Mouse (Mus musculus) ovary, adult 18-20 months (tissue): Measurements from ENCODE around the gene Mrc2.
A peak's percentile ranks its signal among the peaks of the same experiment; 100 is the strongest.

ENCODE experiments used
- DNase-seq: peaks from one replicate; pipeline ENCODE4 v3.0.0; 2022; ENCODE audit warnings: low spot score, mixed read lengths

The Mrc2 gene

DNA sequence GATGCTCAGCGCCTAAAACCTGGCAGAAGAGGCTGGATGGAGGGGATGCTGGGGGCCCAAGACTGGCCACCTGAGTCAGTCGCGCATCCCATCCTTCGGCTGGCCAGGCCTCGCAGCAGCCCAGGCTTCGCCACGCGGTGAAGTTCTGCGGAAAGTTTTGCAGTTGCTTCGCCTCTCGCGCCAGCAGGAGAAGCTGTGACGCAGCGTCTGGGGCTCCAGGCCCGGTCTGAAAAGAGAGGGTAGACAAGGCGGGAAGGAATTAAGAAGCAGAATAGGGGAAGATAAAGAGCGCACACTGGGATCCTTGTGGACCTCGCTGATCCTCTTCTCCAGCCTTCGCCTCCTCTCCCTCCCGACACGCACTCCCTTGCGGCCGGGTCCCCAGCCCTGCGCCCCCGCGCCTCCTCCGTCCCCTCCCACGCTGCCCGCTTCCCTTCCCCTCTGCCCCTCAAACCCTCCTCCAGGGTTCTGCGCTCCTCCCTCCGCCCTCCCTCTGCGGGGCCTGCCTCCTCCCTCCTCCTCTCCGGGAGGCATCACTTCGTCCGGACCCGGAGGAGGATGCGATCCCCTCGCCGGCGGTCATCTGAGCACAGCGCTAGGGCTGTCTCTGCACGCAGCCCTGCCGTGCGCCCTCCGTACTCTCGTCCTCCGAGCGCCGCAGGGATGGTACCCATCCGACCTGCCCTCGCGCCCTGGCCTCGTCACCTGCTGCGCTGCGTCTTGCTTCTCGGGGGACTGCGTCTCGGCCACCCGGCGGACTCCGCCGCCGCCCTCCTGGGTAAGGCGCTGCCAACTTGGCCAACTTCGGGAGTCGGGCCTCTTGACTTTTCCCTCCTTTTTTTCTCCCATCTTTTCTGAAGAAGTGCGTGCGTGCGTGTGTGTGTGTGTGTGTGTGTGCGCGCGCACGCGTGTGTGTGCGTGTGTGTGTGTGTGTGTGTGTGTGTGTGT is at the start of gene Mrc2:
Mrc2 (plus strand) TSS at position 520 of the 948 bp plus-strand sequence.
- peak; percentile 74 for DNase-seq

DNA sequence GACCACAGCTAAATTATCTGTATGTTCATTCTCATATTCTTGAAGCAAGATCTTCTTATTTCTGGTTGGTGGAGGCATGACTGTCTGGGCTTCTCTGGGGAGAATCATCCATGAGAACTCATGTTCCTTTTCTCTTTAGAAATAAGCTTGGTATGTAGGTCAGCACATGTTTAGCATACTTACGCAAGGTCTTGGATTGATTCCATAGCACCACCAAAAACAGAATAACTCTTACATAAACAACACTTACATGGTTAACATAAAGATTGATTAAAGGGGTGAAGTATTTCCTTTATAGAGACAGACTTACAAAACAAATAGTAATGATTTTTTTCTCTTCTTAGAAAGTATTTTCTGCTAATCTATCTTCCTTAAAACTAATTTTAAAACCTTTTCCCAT is 46.1 kb upstream of the Mrc2 start:
- no peak for DNase-seq

DNA sequence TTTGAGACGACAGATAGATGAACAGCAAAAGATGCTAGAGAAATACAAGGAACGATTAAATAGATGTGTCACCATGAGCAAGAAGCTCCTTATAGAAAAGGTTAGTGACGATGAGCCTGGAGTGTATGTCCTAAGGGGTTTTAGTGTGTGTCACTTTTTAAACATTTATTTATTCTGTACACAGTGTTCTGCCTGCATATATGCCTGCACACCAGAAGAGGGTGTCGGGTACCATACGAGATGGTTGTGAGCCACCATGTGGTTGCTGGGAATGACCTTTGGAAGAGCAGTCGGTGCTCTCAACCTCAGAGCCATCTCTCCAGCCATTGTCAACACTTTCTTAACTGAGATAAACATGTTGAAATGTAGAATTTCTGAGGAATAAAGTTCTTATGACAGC is 45.7 kb upstream of the Mrc2 start:
- DNase-seq = no peak

DNA sequence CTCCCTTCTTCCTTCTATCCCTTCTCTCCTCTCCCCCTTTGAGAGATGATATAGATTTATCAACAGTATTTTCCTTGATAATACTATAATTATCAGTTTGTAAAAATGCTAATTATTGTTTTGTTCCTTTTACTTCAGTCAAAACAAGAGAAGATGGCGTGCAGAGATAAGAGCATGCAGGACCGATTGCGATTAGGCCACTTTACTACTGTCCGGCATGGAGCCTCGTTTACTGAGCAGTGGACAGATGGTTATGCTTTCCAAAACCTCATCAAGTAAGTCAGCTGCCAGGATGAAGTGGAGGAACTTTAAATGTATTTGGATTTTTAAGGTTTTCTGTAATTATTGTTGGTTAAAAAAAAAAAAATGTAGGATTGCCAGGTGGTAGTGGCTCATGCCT is 45.1 kb upstream of the Mrc2 start:
- DNase-seq = no peak

DNA sequence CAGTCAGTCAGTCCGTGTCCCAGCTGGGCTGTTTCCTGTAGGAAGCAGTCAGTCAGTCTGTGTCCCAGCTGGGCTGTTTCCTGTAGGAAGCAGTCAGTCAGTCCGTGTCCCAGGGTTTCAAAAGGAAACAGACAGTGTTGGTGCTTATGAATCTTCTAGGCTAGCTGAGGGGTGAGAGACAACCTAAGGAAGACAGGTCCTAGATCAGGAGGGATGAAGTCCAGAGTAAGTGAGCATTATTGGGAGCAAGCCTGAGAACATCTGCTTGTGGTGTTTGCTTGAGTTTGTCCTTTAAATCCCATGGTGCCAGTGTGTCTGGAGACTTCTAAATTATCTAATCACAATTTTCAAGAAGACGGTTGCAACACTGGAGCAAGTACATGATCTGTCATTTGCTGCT is 32.7 kb upstream of the Mrc2 start:
- no peak for DNase-seq

DNA sequence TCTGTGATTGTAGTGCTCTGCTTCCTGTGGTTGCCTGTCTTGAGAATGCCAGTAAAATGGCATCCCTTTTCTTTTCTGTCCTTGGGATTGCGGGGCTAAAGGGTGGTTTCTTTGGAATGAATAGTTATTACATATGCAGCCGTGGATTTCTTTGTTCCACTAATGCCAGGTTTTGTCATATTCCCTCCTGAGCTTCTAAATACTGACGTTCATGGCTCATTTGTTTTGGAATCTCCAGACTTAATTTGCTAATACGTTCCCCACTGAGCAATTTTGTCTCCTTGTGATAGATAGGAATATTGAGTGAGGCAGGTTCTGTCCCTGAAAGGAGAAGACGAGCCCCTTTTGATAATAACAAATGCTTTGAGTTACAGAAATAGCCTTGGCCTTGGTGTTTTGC is 31.3 kb upstream of the Mrc2 start:
- no peak for DNase-seq

DNA sequence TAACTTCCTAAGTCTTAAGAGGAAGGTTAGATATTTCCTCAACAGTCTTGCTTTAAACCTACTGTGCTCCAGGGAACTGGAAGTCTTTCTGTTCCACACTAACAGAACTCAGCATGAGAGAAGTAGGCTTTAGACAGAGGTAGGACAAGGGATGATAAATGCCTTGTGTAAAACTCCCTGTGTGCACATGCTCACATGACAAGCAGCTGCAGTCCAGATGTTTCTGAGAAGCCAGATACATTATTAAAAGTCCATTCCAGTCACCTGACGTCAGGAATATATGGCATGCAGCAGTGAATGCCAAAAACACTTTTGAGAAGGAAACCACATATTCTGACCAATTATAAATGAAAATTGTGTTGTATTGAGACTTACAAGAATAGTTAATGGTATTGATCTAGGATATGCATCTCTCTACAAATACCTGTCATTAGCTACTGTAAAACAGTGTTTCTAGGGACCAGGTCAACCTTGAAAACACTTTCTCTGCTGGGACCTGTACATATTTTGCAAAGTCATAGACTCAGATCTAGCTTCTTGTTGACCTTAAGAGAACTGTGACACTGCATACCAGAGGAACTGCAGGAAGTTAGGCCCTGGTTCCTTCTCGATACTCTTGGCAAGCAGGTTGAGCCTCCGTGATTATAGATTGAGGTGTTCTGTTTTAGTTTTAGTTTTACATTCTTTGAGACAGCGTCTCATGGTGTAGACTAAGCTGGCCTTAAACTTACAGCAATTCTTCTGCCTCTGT is 30.7 kb upstream of the Mrc2 start:
- DNase-seq = no peak

DNA sequence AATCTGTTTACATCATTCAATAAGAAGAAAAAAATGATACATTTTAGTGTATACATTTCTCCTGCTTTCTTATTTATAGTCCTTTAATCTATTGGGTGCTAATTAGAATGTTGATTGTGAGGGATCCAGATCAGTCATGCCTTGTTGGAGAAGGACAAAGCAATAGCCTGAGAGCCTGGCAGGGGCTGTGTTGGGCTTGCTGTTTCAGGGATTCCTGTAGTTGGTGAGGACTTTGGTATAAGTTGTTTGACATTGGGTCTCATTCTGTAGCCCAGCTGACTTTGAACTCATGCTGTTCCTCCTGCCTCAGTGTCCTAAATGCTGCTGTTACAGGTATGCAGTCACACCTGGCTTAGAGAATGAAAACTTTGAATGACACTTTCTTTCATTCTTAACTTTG is 27.9 kb upstream of the Mrc2 start:
- DNase-seq = no peak

DNA sequence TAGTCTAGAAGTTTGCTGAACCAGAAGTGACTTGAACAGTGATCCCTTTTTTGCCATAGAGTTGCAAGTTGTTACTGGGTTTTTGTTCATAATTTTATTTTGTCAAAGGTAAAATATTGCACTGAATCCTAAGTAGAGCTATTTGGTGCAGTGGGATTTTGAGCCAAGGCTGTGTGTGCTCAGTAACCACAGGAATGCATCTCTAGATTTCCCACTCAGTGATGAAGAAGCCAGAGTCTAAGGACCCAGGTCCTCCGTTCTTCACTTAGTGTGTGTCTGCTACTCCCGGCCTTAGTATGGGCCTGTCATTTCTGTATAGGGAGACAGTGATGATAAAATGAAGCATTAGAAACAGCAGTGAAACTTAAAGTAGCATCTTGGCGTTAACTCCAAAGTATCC is 27.5 kb upstream of the Mrc2 start:
- no peak for DNase-seq

DNA sequence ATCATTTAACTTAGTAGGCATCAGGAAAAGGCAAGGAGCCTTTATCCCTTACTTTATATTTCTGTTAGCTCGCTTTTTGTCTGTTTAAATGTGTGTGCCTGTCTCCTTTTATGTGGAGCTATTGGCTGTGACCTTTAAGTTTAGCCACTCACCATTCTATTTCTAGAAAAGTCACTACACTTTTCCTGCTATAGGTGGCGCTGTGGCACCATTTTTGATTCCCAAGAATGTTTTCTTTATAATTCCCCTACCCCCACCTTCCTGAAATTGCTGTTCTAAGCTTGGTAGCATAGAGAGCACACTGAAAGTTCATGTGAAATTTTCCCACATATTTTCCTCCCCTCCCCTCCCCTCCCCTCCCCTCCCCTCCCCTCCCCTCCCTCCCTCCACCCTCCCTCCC is 22.3 kb upstream of the Mrc2 start:
- DNase-seq = no peak

DNA sequence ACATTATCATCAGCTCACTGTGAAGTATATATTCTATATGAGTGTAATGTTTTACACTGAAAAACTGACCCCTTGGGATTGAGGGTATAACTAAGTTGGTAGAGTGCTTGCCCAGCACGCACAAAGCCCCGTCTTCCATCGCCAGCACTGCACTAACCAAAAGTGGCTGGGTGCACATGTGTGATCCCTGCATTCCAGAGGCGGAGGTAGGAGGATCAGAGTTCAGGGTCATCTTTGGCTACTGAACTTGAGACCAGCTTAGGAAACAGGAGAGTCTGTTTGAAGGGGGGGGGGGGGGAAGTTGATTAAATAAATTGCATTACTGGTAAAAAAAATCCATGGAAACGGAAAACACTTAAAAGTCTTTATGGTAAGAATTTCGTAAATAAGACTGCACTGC is 12.0 kb upstream of the Mrc2 start:
- DNase-seq = no peak

DNA sequence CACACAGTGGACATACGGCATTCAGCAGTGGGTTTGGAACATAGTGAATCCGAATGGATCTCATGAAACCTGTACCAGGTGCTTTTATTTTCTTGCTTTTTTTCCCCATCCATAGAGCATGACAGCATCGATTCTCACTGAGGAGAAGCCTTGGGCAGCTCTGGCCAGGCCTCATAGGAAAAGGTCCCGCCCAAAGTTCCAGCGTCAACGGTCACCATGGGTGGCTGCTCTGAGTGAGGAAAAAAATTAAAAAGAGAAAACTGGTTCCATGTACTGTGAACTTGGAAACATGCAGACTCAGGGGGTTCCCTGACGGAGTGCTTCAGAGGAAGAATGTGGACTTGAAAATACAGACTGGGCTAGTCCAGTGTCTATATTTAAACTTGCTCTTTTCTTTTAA is 11.2 kb upstream of the Mrc2 start:
- no peak for DNase-seq

DNA sequence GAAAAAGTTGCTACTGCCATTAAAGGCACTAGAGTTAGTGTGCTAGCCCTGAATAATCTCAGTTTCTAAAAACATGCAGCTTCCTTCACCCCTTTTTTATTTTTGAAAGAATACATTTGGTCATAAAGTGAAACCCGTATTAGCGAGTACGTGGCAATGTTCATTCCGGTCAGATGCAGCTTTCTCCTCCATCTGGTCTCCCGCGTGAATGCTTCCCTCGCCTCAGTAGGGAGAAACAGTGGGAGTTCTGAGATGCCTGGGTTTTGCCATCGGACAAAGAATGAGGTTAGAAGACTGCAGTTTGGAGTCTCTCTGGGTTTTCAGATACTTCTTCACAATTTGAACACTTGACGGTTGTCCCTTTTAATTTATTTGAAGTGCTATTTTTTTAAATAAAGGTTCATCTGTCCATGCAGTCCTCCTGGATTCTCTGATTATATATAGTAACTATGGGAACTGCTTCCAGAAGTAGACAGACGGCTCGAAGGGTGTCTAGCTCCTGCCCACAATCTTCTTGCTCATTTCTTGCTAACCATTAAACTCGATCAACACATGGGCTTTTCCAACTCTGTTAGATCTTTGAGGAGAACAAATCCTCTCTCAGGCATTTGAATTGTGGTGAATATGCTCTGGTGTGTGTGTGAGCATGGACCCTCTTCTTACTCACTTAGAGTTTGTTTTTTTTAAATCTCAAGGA is 10.5 kb upstream of the Mrc2 start:
- DNase-seq = no peak

DNA sequence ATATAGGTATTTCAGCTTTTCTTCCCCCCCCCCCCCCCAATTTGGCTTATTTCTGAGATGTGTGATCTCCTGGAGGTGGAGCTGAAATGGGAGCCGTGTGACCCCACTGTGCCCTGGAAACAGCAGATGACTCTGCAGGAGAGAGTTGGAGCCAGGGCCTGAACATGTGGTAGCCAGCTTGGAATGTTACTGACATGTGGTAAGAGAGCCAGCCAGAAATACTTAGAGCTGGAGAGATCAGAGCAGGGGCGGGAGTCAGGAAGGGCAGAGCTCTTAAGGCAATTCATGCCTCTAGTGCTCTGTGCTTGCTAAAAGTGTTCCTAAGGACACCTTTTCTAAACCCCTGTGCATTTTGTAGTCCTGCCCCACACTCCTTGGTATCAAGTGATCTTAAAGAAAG is 10.0 kb upstream of the Mrc2 start:
- DNase-seq = no peak

DNA sequence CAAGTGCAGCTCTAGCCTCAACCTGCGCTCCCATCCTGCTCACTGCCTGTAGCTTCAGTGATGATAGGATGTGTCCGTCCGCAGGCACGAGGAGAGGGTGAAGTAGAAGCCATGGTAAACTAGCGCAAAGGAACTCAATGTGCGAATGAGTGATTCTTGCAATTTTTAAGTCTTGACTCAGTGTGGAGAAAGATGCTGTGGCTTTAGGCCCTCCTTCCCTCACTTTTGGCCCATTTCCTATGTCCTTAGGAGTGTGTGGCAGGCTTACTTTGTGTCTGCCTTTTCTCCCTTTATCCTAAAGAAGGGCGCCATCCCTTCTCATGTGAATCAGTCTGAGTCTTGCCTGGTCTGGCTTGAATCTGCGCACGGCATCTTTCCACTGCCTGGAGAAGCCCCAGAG is 9.4 kb upstream of the Mrc2 start:
- DNase-seq = no peak

DNA sequence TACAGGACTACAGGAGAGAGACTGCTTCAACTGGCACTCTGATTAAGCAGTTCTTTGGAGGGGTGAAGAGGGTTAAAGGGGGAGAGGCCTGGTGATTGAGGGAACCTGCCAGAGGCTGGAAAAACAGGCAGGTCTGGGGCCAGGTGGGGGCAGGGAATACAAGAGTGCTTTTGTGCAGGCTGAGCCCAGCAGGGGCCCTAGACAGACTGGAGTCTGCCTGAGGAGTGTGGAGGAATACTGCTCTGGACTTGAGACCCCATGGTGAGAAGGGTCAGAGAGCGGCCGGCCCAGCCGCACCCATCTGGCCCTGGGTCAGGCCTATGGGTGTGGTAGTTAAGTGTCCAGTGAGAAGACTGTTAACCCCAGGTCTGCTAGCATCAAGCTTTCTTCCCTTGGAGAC is 6.7 kb upstream of the Mrc2 start:
- no peak for DNase-seq

DNA sequence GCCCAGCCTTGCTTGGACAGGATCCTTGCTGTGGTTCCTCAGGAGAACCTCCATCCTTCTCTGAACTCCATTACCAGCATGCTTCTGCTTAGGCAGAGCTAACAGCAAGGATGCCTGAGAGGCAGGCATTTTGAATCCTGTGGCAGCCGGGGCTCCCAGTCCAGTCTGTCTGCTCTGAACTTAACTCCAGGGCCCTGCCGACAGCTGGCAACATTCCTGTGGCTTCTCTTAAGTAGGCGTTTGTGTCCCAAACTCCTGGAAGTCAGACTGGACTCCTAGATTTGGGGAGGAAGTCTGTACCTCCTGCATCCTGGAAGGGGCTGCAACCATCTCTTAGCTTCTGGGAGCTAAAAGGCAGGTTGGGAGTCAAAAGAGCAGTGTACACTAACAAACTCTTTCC is 3.0 kb upstream of the Mrc2 start:
- no peak for DNase-seq

DNA sequence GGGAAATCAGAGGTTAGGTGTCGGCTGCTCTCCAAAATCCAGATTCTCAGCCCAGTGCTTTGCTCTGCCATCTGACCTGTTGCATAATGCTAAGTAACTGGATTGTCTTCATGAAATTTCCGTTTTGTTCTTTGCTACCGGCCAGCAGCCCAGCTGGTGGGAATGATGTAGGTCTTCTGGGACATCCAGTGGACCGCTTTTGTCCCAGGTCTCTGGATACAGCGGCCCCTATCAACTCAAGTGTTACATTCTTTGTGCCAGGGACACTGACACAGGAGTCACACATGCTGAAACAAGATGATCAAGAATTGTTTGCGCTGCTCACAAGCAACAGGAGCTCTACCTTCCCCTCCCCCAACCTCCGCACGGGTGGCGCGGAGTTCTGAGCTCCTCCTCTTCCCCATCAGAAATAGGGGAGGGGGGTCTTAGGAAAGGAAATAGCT is 741 bp upstream of the Mrc2 start:
- no peak for DNase-seq

DNA sequence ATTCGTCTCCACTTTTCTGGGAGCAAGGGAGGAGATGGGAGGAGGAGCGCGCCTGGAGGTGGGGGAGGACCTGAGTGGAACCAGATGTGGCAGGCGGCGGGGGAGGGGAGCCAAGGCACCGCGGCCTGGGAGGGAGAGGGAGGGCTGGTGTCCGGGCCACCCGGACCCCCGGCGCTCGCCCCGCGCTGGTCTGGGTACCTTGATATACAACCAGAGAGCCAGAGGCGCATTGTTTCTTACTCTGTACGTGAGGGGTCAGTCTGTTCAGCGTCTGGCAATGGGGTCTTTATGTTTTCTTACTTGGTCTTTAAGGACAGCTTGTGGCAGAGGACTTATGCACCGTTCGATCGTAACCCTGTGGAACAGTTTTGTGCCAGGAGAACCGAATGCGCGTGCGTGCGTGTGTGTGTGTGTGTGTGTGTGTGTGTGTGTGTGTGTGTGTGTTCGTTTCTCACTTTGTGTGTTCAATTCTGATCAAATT is 698 bp downstream of the Mrc2 start:
- DNase-seq = no peak

DNA sequence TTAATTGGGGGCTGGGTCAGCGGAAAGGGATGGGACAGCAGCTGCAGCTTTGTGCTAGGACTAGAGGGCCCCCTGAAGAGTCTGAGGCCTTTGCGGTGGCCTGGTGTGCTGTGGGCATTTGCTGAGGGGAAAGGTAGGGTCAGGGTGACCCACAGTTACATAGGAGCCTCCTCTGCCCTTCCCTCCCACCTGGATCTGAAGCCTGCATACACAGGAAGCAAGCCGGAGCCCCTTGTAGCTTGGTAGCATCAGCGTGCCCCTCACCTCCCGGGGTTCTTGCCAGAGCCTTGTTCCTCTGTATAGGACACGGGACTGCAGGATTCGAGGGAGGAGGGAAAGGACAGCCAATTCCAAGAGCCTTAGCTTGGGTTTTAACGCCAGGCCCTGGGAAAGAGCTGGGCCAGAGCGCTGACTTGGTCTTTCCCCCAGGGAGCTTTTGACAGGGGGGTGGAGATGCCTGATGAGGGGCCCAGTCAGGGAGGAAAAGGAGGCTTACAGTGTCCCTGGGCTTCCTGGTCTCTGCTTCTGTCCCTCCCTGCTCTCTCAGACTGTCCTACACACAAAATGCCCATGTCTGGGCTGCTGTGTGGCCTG is 1.6 kb downstream of the Mrc2 start:
- DNase-seq = no peak

DNA sequence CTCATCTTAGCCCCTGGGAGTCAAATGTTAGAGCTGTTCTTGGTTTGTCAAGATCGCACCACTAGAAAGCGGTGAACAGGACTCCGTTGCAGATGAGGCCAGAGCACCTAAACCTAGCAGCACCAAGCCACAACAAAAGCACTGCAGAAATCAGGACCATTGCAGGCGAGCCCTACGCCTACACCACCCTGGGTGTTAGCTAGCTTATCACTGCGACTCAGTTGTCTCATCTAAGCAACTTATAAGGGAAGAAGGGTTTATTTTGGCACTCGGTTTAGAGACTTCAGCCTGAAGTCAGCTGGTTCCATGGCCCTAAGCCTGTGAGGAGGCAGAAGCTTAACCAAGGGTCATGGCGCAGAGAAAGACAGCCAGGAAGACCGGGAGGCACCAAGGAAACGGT is 3.6 kb downstream of the Mrc2 start:
- no peak for DNase-seq

DNA sequence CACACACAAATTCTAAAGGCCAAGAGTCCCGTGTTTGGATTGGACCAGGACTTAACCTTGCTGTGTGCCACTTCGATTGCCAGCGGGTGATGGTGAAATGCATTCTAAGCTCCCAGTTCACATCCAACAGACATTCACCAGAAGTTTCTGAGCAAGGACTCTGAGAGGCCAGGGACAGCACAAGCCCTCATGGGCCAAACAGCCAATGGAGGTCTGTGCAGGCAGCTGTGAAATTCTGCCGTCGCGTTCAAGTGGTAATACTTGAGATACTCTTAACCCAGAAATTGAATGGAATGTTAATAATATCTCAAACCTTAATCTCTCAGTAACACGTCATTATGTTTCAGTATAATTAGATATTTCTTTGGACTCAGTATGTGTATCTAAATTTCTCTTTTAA is 17.8 kb downstream of the Mrc2 start:
- no peak for DNase-seq
